Mouse (Mus musculus): ENCODE results near the gene Msi2.

DNA sequence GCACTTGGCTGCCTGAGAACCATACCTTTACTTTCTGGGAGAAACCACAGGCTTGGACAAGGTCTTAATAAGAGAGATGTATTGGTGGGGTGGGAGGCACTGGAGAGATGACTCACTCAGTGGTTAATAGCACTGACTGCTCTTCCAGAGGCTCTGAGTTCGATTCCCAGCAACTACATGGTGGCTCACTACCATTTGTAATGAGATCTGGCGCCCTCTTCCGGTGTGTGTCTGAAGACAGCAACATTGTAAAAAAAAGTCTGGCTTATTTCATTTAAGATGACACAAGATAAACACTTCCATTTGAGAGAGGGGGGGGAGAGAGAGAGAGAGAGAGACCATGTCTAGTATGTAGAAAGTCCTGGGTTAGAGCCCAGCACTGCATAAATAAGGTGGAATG lies 223.3 kb downstream of the Msi2 start:
- no peak for TF ChIP-seq POLR2A (IDR thresholded peaks at IDR 0.05; ENCODE audit: low read depth, low read length)
- no peak for TF ChIP-seq CTCF (IDR thresholded peaks at IDR 0.05; ENCODE audit: extremely low read depth, insufficient read depth, insufficient read length, insufficient replicate concordance)
